Mouse (Mus musculus): ENCODE results near the gene Samd4b.
"Not testable (repeated sequence)": the region's sequence is repeated elsewhere in the genome, so short reads cannot be mapped to it uniquely, and the experiment has no call there.

Gene Samd4b

DNA sequence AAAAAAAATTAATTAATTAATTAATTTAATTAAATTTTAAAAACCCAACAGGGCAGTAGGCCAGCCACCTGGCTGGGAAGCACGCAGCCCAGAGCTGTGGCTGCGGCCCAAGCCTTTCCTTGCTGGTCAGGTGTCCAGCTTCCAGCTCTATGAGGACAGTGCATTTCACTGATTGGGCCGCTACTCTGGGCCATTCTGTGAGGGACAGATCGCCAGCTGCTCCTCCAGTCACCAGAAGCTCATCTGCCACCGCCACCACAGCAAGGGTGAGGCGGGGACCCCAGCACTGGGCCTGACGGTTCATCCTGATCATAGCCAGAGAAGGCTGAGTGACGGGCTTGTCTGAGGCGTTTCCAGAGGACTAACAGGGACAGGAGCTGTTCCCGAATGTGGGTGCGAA is 36.0 kb downstream of the Samd4b start:
- no peak for DNase-seq (ENCODE audit: low spot score in 2 of 2)

DNA sequence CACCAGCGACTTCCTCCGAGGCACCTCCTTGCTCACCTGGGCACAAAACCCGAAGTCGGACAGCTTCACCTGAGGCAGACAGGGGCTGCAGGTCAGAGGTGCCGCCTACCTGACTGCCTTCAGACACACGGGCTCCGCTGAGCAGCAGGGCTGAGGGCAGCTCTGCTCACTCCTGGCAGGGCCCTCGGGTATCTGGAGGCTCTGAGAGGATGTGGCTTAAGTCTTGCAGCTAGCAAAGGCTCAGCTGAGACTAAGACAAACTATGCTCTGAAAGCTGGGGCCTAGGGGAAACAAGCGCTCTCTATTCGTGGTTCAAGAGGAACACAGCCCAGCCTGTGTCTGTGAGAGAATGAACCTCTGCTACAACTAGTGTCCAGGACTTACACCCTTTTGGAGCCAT is 37.1 kb downstream of the Samd4b start:
- no peak for DNase-seq (ENCODE audit: low spot score in 2 of 2)

DNA sequence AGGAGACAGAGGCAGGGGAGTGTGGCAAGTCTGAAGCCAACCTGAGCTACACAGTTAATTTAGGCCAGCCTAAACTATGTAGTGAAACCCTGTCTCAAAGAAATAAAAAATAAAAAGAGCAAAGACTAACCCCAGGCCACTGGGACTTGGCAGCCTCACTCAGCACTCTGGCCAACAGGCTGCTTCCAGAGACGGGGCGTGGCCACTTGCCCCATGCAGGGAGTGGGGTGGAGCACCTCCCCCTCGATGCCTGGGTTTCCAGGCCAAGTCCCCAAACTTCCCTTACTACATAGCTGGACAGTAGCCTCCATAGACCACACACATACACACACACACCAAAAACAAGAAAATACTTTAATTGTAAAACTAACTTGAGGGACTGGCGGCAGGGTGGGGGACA is 39.5 kb downstream of the Samd4b start:
- no peak for DNase-seq (ENCODE audit: low spot score in 2 of 2)

DNA sequence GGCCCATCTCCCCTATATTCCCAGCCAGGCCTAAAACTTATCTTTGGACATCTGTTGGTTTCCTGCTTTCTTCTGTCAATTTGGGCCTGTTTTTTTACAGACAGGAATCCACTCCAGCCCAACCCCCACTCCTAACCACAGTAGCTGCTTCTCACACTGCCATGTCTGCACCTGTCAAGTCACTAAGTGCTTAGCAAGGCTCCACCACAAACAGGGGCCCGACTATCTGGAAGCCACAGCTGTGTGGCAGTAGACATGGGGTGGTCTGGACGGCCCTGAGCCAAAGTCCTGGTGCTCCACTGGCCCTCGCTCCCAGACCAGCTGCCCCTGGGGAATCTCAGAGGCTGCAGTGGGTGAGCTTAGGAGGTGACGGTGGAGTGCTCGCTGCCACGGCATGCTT is 40.2 kb downstream of the Samd4b start:
- DNase-seq (ENCODE audit: low spot score in 2 of 2) = no peak

DNA sequence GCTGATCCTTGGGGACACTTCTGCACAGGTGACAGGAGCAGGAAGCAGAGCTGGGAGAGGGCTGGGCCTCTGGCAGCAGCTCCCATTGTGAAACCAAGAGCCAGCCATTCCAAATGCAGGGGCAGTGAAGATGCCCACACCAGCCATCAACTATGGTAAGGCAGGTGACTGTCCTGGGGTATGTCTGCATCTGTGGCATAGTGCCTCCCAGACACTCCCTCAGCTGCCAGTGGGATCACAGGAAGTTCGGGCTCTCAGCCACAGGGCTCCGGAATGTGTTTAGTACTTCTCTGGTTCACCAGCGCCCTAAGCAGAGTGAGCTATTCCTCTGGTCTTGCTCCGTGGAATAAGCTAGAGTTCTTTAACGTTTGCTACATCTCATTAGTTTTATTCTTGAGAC is 40.9 kb downstream of the Samd4b start:
- DNase-seq (ENCODE audit: low spot score in 2 of 2) = no peak

DNA sequence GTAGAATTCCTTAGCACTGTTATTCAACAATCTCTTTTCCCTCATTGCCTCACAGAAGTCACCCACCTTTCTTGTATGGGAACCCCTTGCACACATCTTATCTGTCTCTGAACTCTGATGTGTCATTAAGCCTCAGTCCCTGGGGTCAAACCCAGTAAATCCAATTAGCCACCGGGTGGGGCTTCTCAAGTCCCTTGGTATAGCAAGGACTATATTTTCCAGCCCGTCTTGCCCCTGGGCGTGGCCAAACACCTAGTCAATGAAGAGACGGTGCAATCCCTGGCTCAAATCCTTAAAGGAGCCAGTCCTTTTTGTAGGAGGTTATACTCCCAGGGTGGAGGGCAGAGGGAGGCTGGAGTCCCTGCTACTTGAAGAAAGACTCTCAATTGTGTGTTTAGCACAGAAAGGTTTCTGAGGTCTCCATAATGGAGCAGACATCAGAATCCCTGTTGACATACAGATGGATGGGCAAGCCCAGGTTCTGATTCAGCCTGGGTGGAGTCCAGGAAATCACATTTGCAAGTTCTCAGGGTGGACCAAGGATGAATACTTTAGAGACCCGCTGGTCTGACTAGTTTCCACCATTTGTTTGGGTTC is 41.9 kb downstream of the Samd4b start:
- no peak for DNase-seq (ENCODE audit: low spot score in 2 of 2)

DNA sequence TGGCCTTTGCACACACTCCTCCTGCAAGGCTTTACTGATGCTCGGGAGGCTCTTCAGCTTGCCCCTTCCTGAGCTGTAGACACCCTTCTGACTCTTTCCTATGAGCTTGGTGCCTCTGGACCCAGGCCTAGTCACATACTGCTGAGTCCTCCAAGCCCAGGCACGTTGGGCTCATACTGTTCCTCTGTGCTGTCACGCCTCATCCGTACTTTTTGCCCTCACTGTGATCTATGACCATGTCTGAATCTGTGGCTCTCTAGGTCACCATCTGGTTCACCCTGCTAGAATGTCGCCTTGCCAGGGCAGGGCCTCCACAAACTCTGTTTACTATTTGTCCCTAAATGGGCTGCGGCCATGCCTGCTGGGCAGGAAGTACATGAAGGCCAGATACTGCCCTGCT is 44.9 kb downstream of the Samd4b start:
- no peak for DNase-seq (ENCODE audit: low spot score in 2 of 2)

DNA sequence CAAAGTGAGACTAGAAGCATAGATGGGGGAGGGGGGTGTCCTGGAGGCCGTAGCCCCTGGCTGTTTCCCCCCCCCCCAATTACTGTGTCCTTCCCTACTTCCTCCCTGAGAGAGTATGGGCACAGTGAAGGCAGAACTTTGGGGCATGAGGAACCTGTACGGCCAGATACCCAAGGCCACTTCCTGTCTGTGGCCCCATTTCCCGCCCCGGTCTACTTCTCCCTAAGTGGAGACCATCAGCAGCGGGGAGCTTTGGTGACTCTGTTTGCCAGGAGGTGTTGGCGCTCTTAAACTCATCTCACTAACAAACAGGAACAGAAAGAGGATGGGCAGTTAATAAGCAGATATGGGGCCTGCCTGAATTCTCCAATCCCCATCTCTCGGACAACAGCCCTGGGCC is 50.3 kb downstream of the Samd4b start:
- no peak for DNase-seq (ENCODE audit: low spot score in 2 of 2)

DNA sequence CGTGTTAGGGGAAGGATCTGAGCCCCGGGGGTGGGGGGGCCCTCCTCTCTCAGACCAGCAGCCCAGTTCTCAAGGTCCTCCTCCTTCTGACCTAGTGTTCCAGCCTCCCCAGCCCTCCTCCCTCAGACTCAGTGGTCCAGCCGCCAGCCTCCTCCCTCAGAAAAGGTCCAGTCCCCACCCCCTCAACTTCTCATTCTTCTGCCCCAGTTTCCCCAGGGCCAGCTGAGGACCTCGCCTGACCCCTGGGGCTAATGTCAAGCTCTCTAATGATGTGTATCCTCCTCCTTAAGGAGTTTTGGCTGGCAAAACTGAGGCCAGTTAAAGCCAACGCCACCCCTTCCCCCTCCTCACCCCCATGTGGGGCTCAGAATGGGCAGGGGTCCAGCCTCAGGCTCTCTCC is 50.8 kb downstream of the Samd4b start, which contains the start of gene Nccrp1:
TSS of gene Nccrp1 (minus strand) at position 101 of the 400 bp plus-strand sequence.
- no peak for DNase-seq (ENCODE audit: low spot score in 2 of 2)

DNA sequence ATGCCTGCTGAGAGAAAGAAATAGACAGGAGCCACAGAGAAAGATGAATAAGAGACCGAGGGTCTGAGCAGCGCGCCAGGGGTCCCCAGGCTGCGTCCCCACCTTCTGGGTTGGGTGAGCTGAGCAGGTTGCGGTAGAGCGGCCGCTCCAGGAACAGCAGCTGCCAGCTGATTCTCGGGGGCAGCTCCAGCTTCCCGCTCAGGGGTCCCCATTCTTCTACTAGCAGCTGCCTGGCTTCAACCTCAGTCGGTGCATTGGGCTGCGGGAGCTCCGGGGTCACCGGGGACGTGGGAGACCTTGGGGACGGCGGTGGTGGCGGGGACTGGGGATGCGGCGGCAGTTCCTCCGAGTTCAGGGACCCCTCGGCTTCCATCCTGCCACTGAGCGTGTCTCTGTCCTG is 51.3 kb downstream of the Samd4b start:
- DNase-seq (ENCODE audit: low spot score in 2 of 2) = no peak

DNA sequence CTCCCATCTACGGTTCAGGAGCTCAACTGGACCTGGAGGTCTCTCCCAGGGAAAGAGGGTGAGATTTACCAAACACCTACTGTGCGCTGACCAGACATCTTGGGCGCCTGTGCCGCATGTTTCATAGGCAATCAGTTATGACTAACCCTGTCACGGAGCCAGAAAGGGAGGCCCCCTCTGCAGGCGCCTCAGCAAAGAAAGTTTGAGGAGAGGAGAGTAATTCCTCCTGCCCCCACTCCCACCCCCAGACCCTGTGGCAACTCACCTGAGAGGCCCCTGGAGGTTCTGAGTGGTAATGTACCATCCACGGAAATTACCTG is 52.1 kb downstream of the Samd4b start:
- DNase-seq (ENCODE audit: low spot score in 2 of 2) = no peak

DNA sequence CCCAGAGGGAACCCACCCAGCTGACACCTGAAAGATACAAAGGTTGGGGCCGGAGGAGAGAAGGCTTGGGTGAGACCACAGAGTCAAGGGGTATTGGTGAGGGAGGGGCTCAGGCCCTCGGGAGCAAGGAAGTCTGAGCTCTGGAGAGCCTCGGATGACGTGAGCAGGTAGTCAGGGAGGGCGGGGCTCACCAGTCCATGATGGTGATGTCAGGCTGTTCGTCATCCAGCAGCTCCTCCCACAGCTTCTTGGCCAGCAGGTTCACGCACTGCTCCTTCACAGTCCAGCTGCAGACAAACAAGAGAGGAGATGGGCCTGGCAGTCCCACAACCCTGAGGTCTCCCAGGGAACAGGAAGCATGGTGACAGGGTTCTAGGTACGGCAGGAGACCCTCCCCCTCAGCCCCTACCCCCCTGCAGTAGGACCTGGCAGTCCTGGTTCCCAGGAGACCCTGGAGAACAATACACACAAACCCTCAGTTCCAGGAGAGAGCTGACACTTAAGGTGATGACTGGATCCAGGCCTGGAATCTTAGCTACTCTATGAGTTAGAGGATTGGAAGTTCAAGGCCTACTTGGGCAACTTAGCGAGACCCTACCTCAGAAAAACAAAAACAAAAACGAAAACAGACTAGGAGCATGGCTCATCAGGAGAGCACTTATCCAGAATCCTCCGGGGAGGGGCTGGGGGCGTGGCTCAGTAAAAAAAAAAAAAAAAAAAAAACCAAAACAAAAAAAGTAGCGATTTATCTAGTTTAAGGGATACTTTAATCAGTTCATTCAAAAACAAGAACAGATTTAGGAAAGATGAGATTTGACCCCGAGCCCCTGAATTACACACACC is 52.7 kb downstream of the Samd4b start:
- DNase-seq (ENCODE audit: low spot score in 2 of 2) = no peak

DNA sequence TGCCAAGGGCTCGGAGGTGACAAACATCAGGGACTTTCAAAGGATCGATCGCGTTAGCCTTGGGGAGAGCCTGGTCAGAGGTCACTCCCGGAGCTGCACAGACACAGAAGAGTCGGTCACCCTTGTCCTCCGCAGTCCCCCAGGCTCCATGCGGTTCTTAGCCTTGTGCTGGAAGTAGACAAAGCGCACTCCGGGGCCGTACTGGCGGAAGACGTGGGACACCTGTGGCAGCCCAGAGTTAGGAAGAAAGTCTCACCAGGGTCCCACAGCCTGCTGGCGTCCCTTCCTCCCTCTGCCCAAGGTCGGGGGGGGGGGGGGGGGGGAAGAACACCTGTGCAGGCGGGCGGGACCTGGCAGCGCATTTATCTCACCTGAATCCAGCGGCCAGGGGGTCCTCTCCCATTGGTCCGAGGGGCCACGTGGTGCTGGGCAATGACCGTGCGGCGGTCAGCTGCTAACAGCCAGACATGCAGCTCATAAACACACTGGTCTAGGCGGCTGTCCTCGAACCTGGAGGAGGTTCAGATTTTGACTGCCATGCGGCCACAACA is 53.8 kb downstream of the Samd4b start:
- no peak for DNase-seq (ENCODE audit: low spot score in 2 of 2)

DNA sequence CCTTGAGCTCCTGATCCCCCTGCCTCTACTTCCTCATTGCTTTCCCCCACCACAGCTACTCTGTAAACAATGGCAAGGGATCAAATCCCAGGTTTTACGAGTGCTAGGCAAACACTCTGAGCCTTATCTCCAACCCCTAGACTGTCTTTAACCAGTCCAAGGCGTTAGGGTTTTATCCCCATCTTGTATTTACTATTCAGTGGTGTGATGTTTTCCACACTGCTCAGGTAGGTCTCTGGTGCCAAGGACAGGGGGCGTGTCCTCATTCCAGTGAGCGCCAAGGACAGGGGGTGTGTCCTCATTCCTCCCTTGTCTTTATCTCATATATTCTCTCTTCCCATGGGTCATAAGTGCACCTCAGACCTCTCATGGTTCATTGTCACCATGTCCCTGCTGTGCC is 57.4 kb downstream of the Samd4b start, which contains the start of gene Sycn:
TSS of gene Sycn (plus strand) at position 360 of the 400 bp plus-strand sequence.
- no peak for DNase-seq (ENCODE audit: low spot score in 2 of 2)

DNA sequence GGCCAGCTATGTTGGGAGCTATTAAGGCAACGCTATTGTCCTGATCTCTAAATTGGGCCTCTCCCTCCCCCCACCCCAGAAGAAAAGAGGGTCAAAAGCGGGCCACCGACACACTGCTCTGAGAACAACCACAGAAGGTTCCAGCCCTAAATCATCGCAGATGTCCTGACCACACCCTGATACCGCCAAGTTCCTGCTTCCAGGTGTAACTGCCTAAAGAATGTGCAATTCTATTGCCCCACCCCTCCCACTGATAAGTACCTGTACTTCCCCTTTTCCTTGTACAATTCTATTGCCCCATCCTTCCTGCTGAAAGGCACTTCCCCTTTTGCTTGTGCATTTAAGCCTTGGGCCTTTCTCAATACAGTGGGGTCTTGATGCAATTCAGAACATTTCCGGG is 59.1 kb downstream of the Samd4b start:
- not testable (repeated sequence) for DNase-seq (ENCODE audit: low spot score in 2 of 2)

DNA sequence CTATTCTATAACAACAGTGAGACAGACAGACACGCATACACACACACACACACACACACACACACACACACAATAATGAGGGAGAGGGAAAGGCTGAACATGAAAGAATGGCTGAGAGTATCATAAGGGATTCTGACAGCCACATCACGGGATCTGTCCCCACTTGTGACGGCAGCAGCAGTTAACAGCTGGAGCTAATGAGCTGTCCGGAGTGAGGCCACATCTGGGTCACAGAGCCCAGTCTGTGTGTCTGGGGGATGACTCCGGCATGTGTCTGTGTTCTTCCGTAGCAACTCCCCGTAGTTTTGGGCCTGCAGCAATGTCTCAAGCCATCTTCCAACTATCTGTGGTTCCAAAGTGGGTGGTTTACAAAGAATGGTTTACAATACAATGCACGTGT is 65.9 kb downstream of the Samd4b start:
- DNase-seq (ENCODE audit: low spot score in 2 of 2) = no peak

DNA sequence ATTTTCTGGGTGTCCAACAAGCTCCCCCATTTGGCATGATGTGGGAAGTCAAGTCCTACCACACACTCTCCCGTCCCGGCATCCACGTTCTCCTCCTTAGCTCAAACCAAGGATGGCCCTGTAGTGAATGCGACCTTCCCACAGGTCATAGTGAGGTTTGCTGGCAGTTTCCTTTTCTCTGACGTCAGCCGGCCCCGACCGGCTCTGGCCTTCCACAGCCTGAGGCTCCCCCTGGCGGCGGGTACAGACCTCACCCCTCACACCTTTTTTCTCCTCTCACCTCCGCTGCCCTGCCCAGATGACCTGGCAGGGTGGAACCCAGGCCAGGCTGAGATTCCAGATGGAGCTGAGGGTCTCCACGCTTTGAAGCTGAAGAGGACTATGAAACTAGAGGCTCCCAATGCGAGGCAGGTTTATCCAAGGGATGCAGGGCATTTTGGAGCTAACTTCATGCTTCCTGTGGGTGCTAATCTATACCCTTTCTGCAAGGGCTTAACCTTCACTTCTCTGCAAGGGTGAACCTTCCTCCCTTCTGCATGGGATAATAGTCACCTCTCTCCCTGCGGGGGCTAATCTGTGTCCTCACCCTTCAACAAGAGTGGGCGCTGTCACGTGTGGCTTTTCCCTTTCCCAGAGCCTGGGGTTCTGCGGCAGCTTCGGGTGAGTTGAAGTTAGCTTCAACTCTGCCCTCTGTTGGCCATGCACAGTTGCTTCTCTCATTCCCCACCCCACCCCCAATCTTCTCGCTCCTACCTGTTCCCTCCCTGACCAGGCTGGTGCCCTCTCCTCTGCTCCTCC is 69.8 kb downstream of the Samd4b start:
- peak in 1 of 2 experiments; percentile 61 for DNase-seq (ENCODE audit: low spot score in 2 of 2)

DNA sequence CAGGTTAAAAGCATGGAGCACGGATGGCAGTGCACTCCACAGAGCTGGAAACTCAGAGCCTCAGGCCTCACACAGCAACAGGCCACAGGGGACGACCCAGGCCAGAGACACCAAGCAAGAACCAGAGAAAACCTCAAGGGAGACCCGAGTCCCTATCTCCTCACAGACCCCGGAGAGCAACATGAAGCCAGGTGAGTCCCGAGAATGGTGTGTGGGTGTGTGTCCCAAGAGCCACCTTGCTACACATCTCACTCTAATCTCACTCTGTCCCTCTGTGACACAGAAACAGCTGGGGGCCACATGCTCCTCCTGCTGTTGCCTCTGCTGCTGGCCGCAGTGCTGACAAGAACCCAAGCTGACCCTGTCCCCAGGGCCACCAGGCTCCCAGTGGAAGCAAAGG is 75.4 kb downstream of the Samd4b start, which contains the start of gene Ifnl3:
TSS of gene Ifnl3 (plus strand) at position 301 of the 400 bp plus-strand sequence.
- not testable (repeated sequence) for DNase-seq (ENCODE audit: low spot score in 2 of 2)

DNA sequence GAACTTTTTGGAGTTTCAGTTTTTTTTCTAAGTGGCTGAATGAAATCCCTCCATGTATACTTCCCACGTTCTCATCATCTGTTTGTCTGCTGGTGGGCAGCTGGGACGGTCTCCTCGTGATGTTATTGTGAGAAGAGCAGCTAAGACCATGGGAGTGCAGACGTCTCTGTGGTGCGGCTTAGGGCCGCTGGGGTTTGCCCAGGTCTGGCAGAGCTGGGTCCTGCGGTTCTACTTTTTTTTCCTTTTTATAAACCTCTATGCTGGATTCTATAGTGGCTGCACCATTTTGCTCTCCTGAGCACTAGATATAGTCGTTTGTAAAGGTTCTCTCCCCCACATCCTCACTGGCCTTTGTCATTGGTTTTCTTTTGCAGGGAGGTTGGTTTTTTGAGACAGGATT is 86.5 kb downstream of the Samd4b start:
- no peak for DNase-seq (ENCODE audit: low spot score in 2 of 2)

DNA sequence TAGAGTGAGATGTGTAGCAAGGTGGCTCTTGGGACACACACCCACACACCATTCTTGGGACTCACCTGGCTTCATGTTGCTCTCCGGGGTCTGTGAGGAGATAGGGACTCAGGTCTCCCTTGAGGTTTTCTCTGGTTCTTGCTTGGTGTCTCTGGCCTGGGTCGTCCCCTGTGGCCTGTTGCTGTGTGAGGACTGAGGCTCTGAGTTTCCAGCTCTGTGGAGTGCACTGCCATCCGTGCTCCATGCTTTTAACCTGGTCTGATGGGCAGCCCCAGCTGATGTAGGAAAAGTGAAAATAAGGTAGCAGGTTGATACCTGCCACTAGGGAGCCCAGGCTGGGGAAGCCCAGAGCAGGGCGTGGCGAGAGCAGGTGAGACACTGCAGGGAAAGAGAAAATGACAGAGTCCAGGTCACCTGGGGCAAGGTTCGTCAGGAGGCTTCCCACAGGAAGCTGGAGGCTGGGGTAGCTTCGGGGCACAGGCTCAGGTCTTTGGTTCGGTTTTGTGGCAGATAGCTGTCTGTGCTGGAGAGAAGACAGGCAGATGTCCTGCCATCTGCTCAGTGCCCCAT is 87.5 kb downstream of the Samd4b start, which contains the start of gene Ifnl2:
TSS of gene Ifnl2 (minus strand) at position 51 of the 570 bp plus-strand sequence.
- not testable (repeated sequence) for DNase-seq (ENCODE audit: low spot score in 2 of 2)

DNA sequence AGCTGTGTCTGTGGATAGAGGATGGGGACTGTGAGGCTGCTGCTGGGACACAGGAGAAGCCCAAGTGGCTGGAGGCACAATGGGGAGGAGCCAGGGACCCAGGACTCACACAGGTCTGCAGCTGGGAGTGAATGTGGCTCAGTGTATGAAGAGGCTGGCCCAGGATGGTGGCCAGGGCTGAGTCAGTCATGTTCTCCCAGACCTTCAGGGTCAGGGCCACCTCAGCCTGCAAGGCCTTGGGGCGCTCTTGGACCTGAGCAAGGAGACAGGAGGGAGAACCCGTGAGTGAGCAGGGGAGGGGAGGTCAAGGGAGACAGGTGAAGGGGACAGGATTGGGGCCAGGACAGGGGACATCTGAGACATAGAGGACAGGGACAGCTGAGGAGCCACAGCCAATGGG is 88.8 kb downstream of the Samd4b start:
- DNase-seq (ENCODE audit: low spot score in 2 of 2) = not testable (repeated sequence)

DNA sequence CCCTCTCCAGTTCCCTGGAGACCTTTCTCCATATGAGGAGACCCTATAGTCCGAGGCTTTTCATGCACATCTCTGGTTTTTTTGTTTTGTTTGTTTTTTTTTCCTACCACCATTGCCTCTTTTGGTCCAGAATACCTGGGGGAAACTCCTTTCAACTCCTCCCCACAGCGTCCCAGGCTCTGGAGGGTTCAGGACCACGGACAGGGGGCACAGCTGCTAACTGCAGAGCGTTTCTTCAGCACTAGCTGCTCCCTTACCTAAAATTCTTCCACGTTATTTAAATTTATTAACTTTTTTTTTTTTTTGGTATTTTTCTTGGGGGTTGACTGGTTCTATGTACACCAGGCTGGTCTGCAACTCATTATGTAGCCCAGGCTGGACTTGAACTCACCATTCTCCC is 92.4 kb downstream of the Samd4b start:
- DNase-seq (ENCODE audit: low spot score in 2 of 2) = no peak

Data from frontal cortex, postnatal 10 days (tissue).